Comparison of ENCODE assay signal across 10 mouse cellular contexts in genomic region chr8:126928755-126929505, GRCm38 (mm10). TPM values are rescaled to one million over a fixed set of nuclear protein-coding genes. Genes with fewer than 3 reads are reported as not detected.
DNase-seq lines count a peak whose midpoint lies in the region; ATAC-seq lines count a peak whose summit lies in the region.
"Had no signal": no experiment of that assay in that cellular context is flagged by ENCODE, and none has a peak within 500 bp of the region (broad histone marks: within the 10 kb centered on the region; RNA-seq: fewer than 3 reads in every experiment).

No protein-coding gene starts in this region.

- H3K9ac ChIP-seq in hindbrain, embryonic 16.5 days (ENCODE audit: low read depth, low read length): no peak overlapping the region
- H3K9ac ChIP-seq: embryonic facial prominence, embryonic 13.5 days; lung, embryonic 15.5 days had no signal

- H3K27me3 ChIP-seq in hindbrain, embryonic 16.5 days (replicated peaks; ENCODE audit: control insufficient read depth, insufficient read depth, low read length): no peaks in the 10 kb centered on the region
- H3K27me3 ChIP-seq: embryonic facial prominence, embryonic 13.5 days; lung, embryonic 15.5 days had no signal

- no peak overlapping the region for H3K4me2 ChIP-seq in hindbrain, embryonic 16.5 days (ENCODE audit: low read length)
- H3K4me2 ChIP-seq: embryonic facial prominence, embryonic 13.5 days; lung, embryonic 15.5 days had no signal

- WGBS in hindbrain, embryonic 16.5 days: 89% methylated on average over 10 of the region's 10 CpGs

- H3K36me3 ChIP-seq in hindbrain, embryonic 16.5 days (ENCODE audit: control insufficient read depth, insufficient read depth, low read length): peaks cover 8% of the 10 kb centered on the region

- peak; percentile 52; the same call in 1 of the 2 replicates for ATAC-seq in cerebellum, adult (ENCODE audit: insufficient number of reproducible peaks, low FRiP score, low TSS enrichment)
- peak; percentile 41 for ATAC-seq in hindbrain, embryonic 16.5 days
- ATAC-seq in erythroblast, adult 5-6 weeks (replicated peaks; ENCODE audit: low FRiP score, poor library complexity, severe bottlenecking): no peak

- H3K4me1 ChIP-seq in hindbrain, embryonic 16.5 days (ENCODE audit: control insufficient read depth, insufficient read depth, low read depth, low read length): no peaks in the 10 kb centered on the region
- H3K4me1 ChIP-seq: embryonic facial prominence, embryonic 13.5 days; lung, embryonic 15.5 days had no signal

- H3K9me3 ChIP-seq in hindbrain, embryonic 16.5 days (ENCODE audit: control insufficient read depth, low read length): no peaks in the 10 kb centered on the region
- H3K9me3 ChIP-seq: embryonic facial prominence, embryonic 13.5 days; lung, embryonic 15.5 days had no signal

- no peak for DNase-seq in cerebellum, postnatal 4 days (ENCODE audit: low spot score in 2 of 2)
- DNase-seq in kidney, adult 11 months: peak; percentile 50
- DNase-seq in kidney, postnatal 4 days: no peak
- DNase-seq in NIH3T3 (ENCODE audit: low read depth): peak; percentile 85
- no peak for DNase-seq in right cerebral cortex, postnatal 14 days

- no peak overlapping the region for H3K4me3 ChIP-seq in hindbrain, embryonic 16.5 days (ENCODE audit: low read length)
- H3K4me3 ChIP-seq: embryonic facial prominence, embryonic 13.5 days; lung, embryonic 15.5 days had no signal

- no peak overlapping the region for H3K27ac ChIP-seq in hindbrain, embryonic 16.5 days (ENCODE audit: low read depth, low read length)
- H3K27ac ChIP-seq: embryonic facial prominence, embryonic 13.5 days; lung, embryonic 15.5 days had no signal

RNA-seq across cellular contexts. Expression of gene Tomm20, which starts 16.7 kb away (rescaled TPM):
- polyA plus RNA-seq in hindbrain, embryonic 16.5 days (2015; fragmentation: Nextera tagmentation; extraction: Ambion mirVana): 217 and 231 TPM in 2 replicates
- total RNA-seq in erythroblast, adult 5-6 weeks (2015; ENCODE audit: low replicate concordance): 14.4 and 15.8 TPM in 2 replicates
- total RNA-seq in erythroblast, adult 5-6 weeks (2017; ENCODE audit: low replicate concordance): 42.5 and 56.2 TPM in 2 replicates

RNA-seq across cellular contexts. Expression of gene Rbm34, which starts 41.9 kb away (rescaled TPM):
- polyA plus RNA-seq in hindbrain, embryonic 16.5 days (2015; fragmentation: Nextera tagmentation; extraction: Ambion mirVana): 20.5 and 21.2 TPM in 2 replicates
- total RNA-seq in erythroblast, adult 5-6 weeks (2015; ENCODE audit: low replicate concordance): 5.2 and 10.6 TPM in 2 replicates
- total RNA-seq in erythroblast, adult 5-6 weeks (2017; ENCODE audit: low replicate concordance): 3.8 and 5.7 TPM in 2 replicates

Comparison
In these comparisons a context has a peak if more than half of its experiments do, and no peak if none do; other contexts are left out.
1. DNase-seq: peak in kidney, adult 11 months (single experiment) and NIH3T3 (single experiment); none in cerebellum, postnatal 4 days (0 of 2), kidney, postnatal 4 days (0 of 2) and right cerebral cortex, postnatal 14 days (single experiment).